Mouse (Mus musculus): ENCODE data around the gene Atp2c1.

Atp2c1 gene

DNA sequence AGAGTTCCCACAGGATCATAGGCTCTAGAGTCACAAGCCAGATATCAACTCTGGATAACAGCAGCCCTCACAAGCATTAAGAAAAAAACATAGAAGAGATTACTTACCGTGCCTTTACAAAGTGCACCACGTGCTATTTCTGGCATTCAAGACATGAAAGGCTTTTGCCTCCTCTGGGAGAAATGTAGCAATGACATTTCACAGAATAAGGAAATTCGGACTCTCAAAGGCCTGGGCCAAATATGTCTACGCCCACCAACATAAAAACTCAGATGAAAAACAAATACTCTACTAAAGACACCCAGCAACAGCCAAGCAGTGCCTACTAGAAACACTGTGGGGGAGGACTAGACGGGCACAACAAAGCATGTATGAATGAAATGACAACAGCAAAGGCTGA is 38.8 kb downstream of the Atp2c1 start:
- DNase-seq (ENCODE audit: low read depth, low spot score), result no peak

DNA sequence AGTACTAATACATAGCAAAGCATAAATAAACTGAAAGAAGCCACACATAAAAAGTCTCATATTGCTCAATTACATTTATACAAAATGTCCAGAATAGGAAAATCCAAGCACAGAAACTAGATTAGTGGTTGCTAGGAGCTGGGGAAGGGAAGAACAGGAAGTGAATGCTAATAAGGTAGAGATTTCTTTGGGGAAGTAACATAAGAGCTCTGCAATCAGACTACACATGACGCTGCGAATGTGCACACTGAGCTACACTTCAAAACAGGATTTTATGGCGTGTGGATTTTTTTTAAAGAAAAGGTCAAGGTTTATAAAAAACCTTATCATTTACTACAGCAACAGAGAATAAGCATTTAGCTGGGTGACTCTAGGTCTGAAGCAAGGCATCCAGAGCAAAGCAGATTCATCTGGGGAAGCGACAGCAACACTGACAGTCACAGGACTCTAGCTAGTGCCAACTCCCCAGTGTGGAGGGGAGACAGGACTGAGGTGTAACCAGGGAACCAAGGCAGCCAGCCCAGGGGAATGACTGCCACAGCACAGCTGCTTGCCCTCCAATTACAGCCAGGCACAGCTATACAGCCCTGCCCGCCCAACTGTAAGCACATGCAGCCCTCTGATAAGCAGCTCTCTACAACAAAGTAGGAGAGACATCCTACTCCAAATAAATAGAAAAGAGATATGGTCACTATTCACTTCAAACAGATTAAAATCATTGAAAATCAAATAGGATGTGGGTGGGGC is 42.6 kb downstream of the Atp2c1 start:
- DNase-seq (ENCODE audit: low read depth, low spot score), result no peak

DNA sequence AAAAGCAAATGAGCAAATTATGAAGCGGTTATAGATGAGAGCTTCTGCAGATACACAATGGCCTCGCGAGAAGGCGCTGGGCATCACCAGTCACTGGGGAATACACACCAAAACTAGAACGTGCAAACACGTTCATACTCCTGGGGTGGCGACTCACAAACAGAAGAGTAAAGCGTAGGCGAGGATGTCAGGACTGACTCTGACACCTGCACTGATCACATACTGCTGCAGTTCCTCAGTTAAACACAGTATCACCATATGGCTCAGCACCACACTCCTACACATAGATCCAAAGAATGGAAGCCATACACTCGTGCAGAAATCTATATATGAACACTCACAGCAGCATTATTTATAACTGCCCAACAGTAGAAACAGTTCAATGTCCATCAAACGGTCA is 43.2 kb downstream of the Atp2c1 start:
- DNase-seq (ENCODE audit: low read depth, low spot score), result no peak

DNA sequence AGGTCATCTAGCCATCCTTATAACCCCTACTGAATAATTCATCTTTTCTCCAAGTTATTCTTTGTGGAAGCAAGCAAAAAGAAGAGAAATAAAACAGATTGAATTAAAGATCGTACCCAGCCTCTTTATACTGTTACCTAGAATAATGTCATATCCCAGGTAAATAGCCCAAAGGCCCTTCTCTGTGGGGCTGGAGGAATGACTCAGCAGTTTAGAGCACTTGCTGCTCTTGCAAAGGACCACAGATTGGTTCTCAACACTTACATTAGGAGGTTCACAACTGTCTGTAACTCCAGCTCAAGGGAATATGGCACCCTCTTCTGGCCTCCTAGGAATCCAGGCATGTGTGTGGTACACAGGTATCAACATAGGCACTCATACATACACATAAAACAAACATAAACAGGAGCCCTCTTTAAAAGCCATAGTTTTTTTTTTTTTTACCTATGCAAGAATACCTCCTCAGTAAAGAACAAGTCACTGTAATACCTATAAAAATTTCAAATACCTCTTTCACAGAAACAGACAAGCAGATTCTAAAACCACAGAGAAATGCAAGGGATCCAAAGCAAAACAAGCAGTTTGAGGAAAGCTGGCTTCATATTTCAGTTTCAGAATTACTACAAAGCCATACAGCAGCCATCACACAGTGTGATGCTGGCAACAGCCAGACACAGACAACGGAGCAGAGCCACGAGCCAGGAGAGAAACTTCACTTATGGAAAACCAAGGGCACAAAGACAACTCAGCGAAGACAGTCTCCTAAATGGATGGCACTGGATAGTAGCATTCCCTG is 44.2 kb downstream of the Atp2c1 start:
- peak; percentile 13 for DNase-seq (ENCODE audit: low read depth, low spot score)

DNA sequence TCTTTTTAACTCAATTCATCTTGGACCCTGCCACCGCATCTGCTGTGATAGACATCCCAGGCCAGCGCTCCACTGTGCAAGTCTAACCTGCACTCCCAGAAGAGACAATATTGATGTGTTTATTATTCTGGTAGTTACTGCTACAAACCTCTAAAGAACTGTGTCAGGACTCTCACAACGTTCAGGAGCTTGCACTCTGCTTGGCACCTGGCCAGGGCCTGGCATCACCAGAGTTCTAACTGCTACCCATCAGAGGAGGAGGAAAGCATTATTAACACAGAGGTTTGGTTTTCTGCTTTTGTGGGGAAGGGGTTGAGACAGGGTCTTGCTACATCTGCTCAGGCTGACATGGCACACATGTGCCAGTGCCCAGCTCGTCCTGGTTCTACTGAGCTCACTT is 45.0 kb downstream of the Atp2c1 start:
- no peak for DNase-seq (ENCODE audit: low read depth, low spot score)

DNA sequence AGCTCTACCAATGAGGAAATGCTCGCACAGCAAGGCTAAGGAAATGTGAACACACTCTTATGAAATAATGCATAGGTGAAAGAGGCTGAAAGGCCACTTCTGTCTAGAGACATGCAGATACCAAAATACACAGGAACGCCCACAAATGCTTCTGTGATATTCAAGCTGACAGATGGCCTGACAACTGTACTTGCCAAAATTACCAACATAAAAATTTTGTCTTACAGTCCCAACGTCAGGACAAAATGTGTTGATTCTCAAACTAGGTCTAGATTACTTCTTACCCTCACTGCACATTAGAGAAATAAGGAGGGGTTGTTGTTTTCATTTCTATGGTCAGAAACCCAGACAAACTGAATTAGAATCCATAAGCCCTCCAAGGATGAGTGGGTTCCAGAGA is 51.0 kb downstream of the Atp2c1 start:
- no peak for DNase-seq (ENCODE audit: low read depth, low spot score)

DNA sequence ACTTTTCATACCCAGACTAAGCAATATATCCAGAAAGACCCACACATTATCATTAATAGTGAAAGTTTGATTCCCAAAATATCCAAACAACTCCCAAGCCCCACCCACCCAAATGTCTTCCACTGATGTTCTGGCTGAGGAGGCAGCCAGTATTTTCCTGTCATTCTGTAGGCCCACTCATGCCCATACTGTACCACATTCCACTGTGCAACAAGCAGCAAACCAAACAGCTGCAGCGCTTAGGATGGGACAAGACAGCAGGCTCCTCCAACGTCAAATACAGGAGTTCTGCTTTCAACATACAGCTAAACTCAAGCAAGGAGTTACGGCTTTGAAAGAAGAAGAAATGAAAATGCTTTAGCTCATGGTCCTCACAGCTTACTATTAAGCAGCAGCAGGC is 52.2 kb downstream of the Atp2c1 start:
- DNase-seq (ENCODE audit: low read depth, low spot score), result no peak

DNA sequence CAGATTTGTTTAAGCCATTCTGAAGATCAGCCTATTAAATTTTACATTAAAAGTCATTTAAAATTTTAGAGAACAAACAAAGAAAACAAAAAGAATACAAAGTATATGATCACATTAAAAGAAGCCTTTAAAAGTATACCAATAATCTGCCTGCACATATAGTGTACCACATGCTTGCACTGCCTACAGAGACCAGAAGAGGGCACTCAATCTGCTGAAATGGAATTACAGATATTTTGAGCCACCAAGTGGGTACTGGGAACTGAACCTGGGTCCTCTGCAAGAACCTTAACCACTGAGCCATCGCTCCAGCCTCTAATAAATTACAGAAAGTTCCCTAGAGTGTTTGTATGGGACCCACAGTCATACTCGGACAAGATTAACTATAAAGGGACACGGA is 59.3 kb downstream of the Atp2c1 start:
- peak; percentile 41 for DNase-seq (ENCODE audit: low read depth, low spot score)

DNA sequence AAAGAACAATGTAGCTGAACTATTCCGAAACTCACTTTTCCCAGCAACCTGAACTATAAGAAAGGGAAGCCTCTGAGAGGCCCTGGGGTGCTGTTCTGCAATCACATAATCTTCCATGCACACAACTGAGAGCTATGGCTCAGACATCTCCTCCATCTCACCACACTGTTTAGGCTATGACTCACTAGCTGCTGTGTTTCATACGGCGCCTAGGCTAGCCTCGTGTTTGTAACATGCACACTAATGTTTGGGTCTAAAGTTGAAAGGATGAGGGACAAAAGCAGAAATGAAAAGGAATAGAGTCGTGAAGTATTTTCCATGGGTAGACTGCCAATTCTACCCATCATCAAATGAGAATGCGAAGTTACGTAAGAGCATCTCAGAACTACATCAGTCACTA is 65.6 kb downstream of the Atp2c1 start:
- no peak for DNase-seq (ENCODE audit: low read depth, low spot score)

DNA sequence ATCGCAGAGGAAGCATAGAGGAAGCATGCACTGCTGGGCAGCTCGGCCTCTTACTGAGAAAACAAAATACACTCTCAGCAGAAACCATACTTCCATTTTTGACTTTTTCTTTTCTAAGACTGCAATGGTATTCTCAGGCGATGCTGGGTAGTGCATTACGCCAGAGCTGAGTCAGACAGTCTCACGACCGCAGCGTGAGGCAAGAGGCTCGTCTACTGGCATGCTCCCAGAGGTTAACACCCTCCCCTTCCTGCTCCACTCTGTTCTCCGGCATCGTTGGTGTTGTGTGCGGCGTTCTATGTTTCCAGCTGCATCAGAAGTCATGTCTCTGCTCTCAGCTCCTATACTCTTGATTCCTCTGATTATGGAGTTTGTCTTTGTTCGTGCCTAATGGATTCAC is 68.1 kb downstream of the Atp2c1 start:
- DNase-seq (ENCODE audit: low read depth, low spot score), result no peak

DNA sequence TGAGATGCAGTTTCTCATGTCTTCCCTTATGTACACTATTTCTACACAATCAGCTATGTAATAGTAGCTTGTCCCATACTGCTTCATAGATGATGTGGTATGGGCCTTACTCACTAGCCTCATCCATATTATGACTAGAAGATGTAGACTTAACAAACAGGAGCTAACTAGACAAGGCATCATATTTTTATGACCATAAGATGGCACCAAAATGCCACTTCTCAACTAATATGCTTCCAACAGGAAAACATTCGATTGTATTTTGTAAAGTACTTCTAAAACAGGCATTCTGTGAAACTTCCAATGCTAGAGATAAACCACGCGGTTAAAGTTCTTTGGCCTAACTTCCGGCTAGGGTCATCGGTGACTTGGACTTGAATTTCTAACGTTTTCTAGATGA is 118.6 kb downstream of the Atp2c1 start:
- no peak for DNase-seq (ENCODE audit: low read depth, low spot score)

DNA sequence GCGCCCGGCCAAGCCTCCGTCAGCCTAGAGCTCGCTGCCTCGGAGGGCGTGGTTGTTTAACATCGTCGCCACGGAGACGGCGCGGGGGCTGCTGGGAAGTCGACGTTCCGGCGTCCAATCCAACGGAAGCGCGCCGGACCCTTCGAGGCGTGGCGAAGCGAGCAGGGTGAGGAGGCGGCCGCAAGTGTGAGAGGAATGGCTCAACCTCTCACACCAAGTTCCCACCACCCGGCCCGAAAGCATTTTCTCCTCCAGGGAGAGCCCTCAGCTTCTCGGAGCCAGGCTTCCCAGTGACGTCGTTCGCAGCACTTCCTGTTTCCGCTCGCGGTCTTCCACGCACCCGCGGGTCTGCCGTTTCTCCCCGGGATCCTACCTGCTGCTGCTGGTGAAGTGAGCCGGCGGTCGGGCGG is 131.9 kb downstream of the Atp2c1 start, which contains the start of the genes Aste1 and Nek11:
Gene Aste1, plus strand, starts transcription at position 175 of the 410 bp plus-strand sequence.
Gene Nek11, minus strand, starts transcription at position 307 of the 410 bp plus-strand sequence.
- DNase-seq (ENCODE audit: low read depth, low spot score), result peak; percentile 94

DNA sequence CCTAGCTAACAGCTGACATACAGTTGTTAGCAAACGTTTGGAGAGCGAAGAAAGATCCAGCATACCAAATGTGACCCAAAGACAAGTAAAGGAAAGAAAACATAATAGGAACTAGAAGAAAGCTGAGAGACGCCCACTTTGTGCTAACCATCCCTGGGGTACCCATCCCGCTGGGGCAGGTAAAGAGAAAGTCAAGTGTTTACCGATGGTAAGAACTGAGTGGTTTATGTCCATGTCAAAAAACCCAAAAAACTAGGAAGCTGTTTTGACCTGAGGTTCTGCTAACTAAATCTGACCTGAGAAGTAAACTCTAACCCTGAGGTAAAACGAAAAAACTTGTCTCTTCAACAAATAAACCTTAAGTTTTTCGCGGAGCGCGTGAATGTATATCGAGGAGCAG is 132.4 kb downstream of the Atp2c1 start:
- no peak for DNase-seq (ENCODE audit: low read depth, low spot score)

DNA sequence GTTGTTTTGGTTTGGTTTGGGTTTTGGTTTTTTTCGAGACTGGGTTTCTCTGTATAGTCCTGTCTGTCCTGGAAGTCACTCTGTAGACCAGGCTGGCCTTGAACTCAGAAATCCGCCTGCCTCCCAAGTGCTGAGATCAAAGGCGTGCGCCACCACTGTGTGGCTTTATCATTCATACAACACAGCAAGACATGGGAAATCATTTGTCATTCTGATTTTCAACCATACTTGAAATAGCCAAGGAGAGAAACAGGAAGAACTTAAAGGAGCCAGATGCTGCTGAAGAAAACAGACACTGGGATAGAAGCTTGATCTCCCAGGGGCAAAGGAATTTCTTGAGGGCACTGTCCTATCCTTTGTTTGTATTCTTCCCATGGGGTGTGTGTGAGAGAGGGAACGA is 136.5 kb downstream of the Atp2c1 start:
- DNase-seq (ENCODE audit: low read depth, low spot score), result peak; percentile 45

DNA sequence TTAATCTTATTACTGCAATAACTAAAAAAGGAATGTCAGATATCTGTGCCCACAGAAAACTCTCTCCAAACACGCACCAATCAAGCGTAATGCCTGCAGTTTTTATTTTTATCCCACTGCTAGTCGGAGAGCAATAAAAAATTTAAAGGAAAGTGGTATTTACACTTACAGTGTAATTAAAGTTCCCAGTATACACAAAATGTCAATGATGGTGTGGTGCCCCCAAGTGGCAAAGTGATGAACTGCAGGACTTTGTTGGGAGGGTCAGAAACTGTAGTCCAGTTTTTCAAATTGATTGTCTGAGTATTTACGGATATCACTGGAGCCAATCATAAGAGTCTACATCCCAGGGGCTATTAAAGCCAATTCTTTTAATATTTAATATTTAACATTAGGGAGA is 137.8 kb downstream of the Atp2c1 start:
- peak; percentile 43 for DNase-seq (ENCODE audit: low read depth, low spot score)

DNA sequence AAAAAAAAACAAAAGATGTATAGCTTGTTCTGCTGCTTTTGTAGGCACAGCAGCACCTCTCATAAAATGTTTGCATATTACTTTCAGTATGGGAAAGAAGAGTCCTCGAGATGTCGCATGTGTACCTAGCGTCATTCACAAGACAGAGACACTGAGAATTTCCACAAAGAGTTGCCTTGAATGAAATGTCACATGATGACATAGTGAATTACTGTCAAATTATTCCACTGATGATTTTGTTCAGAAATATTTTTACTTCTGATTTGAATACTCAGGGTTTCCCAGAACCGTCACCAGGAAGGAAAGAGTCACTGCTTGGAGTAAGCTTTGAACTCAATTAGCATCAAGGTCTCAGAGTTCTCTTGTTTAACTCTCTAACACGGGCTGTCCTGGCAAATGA is 139.7 kb downstream of the Atp2c1 start:
- no peak for DNase-seq (ENCODE audit: low read depth, low spot score)

DNA sequence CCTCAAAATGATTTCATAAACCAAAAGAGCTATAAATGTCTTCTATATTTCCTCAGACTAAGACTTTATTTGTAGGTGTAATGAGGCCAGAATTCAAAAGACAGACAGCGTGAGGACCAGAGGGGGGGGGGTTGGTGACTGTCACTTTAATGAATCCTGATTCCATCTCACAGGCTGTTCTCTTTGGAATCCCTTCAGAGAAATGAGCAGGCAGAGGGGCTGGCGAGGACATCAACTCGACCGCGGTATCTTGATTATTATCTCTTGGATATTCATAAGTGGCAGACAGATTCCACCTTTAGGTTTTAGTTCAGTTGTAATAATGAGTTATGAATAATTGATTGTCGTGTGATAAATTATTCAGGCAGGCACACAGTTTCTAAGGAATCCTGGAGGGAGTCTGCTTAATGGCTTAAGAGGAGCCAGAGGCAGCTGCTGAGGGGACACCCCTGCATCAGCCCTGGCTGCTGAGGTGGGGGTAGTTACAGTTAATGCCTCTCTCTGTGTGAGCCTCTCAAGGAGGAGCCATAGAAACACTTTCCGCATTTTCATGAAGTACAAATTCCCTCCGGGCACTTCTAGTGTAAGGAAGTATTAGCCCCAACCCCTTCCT is 147.5 kb downstream of the Atp2c1 start:
- no peak for DNase-seq (ENCODE audit: low read depth, low spot score)

DNA sequence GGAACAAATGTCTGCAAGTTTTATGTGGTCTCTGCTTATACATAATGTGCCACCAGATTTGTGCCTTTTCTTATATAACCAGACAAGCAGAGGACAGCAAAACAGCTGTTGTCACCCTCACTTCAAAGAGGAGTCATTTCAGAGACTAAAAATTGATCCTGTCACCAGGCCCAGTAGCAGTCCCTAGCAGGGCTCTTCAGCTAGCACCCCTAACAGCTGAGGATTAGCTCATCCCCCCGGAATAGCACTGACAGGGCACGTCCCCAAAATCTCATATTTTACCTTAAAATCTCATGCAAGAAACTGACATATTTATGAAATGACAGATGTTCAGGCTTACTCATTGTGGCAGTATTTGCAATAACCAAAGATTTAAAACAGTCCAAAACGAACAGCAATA is 149.5 kb downstream of the Atp2c1 start:
- DNase-seq (ENCODE audit: low read depth, low spot score), result no peak

DNA sequence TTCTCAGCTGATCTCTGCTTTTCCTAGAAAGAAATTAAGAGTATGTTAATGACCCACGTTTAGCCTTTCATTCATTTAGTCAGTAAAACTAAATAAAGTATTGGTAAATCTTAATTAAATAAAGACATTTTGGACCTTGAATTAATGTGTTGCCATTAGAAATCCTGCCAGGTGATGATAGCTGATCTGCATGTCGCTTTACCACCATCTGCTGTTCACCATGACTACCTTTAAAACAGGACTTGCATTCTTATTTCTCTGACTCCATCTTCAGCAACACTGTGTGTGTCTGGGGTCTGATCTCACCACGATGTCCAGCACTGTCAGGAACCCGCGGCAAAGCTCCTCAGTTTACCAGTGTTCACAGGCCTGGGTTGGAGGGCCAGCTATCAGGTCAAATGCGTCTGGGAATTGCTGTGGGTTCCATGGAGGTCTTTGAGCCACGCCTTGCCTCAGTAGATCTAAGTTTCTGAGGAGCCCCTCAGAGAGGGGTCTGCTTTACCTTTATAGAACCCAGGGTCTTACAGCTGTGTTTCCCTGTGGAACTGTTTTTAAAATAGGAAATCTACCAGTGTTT is 150.1 kb downstream of the Atp2c1 start:
- DNase-seq (ENCODE audit: low read depth, low spot score), result no peak

DNA sequence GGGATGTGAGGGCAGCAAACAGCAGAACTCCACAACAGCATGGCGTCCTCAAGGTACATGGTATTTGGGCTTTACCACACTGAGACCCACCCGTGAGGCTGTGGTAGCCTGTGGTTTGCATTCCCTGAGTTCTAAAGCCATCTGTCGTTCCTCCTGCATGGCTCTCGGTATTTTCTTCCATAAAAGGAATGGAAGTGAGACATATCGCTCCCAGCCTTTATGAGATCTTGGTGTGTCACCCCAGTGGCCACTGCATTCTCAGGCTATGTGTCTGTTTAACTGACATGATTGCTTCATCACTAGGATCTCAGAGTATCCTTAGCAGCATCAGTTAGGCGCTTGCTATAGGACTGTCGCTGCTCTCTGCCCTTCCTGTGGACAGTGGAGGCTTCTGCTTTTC is 150.7 kb downstream of the Atp2c1 start:
- no peak for DNase-seq (ENCODE audit: low read depth, low spot score)

DNA sequence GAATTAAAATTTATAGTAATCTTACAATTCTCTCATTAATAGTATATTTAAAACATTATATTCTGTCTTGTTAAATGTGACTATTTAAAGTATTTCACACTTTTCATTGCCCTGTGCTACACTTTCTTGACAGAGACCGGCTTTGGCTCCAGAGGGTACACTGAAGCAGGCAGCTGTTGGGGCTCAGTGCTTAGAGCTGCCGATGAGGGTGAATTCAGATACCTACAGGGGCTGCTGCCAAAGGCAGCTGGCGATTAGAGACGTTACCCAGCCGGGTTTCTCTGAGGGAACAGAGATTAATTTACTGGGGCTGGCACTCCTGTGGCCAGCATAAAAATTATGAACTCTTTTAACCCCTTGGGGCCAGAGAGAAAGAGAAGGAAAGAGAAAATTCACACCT is 152.8 kb downstream of the Atp2c1 start:
- DNase-seq (ENCODE audit: low read depth, low spot score), result no peak

DNA sequence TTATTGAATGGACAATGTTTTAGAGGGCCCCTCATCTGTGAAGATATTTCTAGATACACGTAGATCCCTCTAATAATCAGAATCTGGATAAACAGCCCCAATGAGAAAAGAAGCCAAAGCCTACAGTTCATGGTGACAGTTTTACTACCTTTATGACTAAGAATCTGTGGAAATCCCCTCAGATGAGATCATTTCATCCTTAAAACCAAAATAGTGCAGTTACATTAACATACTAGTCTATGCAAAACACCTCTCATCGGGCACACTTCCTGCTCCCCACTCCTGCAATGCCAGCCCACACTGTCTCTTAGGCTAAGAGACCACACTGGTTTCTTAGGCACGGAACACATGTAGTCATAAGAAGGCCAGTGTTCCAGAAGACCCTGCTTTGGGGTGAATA is 158.5 kb downstream of the Atp2c1 start:
- no peak for DNase-seq (ENCODE audit: low read depth, low spot score)

All from ES-CJ7 (cell line).